Mouse (Mus musculus) erythroblast, embryonic 14.5 days (primary cell): ENCODE data around the gene Olfr558.

Source experiments
- GATA1 ChIP-seq: IDR thresholded peaks from 2 replicates; pipeline ENCODE4 v1.6.1; 2012; ENCODE audit warnings: low read length, inconsistent platforms, mixed read lengths
- TAL1 ChIP-seq: IDR thresholded peaks from 3 replicates; pipeline ENCODE4 v1.6.1; 2012; ENCODE audit warnings: low read length, inconsistent platforms, mixed read lengths

GRCm38 (mm10) chr7:102681916-102682315, 20.1 kb upstream of the Olfr558 start:
- TF ChIP-seq TAL1 = no peak
- TF ChIP-seq GATA1 = no peak
